Mouse (Mus musculus) MEL (cell line): Measurements from ENCODE around the gene Adat3. TPM values are rescaled to one million over a fixed set of nuclear protein-coding genes. Genes with fewer than 3 reads are reported as not detected.

Experiments
- DNase-seq: peaks from one replicate; pipeline ENCODE4 v3.0.0; 2011; ENCODE audit warnings: low read depth, low spot score
- H3K27ac ChIP-seq: 2 replicates; pipeline ENCODE4 v1.5.1; 2012; ENCODE audit warnings: low read depth, mild to moderate bottlenecking, control low read depth, low read length, moderate library complexity; ENCODE audit not compliant: control insufficient read depth
- H3K27me3 ChIP-seq, 2 experiments: fragments of 150-350 bp in 1 of 2; sonication (generic) in 1 of 2; 2 replicates each; pipeline ENCODE4 v1.6.1; 2012; ENCODE audit warnings: low read length in 2 of 2, mild to moderate bottlenecking in 2 of 2, improper control_type of control experiment in 1 of 2, moderate library complexity in 1 of 2; ENCODE audit not compliant: insufficient read depth in 2 of 2, control insufficient read depth in 1 of 2
- H3K36me3 ChIP-seq, 2 experiments: 2 replicates each; pipeline ENCODE4 v1.6.1; 2012 to 2014; ENCODE audit warnings: low read length in 2 of 2, improper control_type of control experiment in 1 of 2, inconsistent platforms in 1 of 2, mild to moderate bottlenecking in 1 of 2; ENCODE audit not compliant: insufficient read depth in 2 of 2, control insufficient read depth in 1 of 2
- H3K4me1 ChIP-seq, 2 experiments: fragments of 150-350 bp in 1 of 2; sonication (generic) in 1 of 2; 2 replicates each; pipeline ENCODE4 v1.6.1; 2012; ENCODE audit warnings: low read length in 2 of 2, improper control_type of control experiment in 1 of 2, mild to moderate bottlenecking in 1 of 2; ENCODE audit not compliant: insufficient read depth in 2 of 2, control insufficient read depth in 1 of 2
- H3K4me3 ChIP-seq, 2 experiments: fragments of 150-350 bp in 1 of 2; sonication (generic) in 1 of 2; 2 replicates each; pipeline ENCODE4 v1.5.1; 2012; ENCODE audit warnings: low read depth in 2 of 2, low read length in 2 of 2, mild to moderate bottlenecking in 2 of 2, moderate library complexity in 2 of 2, control low read depth in 1 of 2, improper control_type of control experiment in 1 of 2; ENCODE audit not compliant: control insufficient read depth in 1 of 2, insufficient read depth in 1 of 2
- H3K79me2 ChIP-seq: 2 replicates; pipeline ENCODE4 v1.6.1; 2012; ENCODE audit warnings: mild to moderate bottlenecking, low read length, moderate library complexity; ENCODE audit not compliant: control insufficient read depth, poor library complexity, insufficient read depth
- H3K9ac ChIP-seq: 2 replicates; pipeline ENCODE4 v1.6.1; 2012; ENCODE audit warnings: low read depth, mild to moderate bottlenecking, control low read depth, low read length, moderate library complexity; ENCODE audit not compliant: control insufficient read depth, poor library complexity, severe bottlenecking
- H3K9me3 ChIP-seq: fragments of 150-350 bp; sonication (generic); replicated peaks from 2 replicates; pipeline ENCODE4 v1.6.1; 2012; ENCODE audit warnings: mild to moderate bottlenecking, low read length, improper control_type of control experiment, moderate library complexity; ENCODE audit not compliant: insufficient read depth
- E2F4 ChIP-seq: IDR thresholded peaks from 2 replicates; pipeline ENCODE4 v1.6.1; 2011; ENCODE audit warnings: low read depth, low read length, improper control_type of control experiment, borderline replicate concordance
- ELF1 ChIP-seq: IDR thresholded peaks from 2 replicates; pipeline ENCODE4 v1.6.1; 2014; ENCODE audit warnings: low read depth, mild to moderate bottlenecking, inconsistent platforms, low read length, improper control_type of control experiment, moderate library complexity
- EP300 ChIP-seq, 2 experiments: IDR thresholded peaks; 2 replicates each; pipeline ENCODE4 v1.6.1; 2011; ENCODE audit warnings: improper control_type of control experiment in 2 of 2, low read length in 2 of 2, low read depth in 1 of 2, mild to moderate bottlenecking in 1 of 2
- ETS1 ChIP-seq: IDR thresholded peaks from 2 replicates; pipeline ENCODE4 v1.6.1; 2012; ENCODE audit warnings: low read depth, mild to moderate bottlenecking, inconsistent platforms, low read length, improper control_type of control experiment, moderate library complexity
- GATA1 ChIP-seq: IDR thresholded peaks from 2 replicates; pipeline ENCODE4 v1.6.1; 2011; ENCODE audit warnings: low read depth, low read length, improper control_type of control experiment
- HCFC1 ChIP-seq: IDR thresholded peaks from 2 replicates; pipeline ENCODE4 v1.6.1; 2012; ENCODE audit warnings: low read depth, mild to moderate bottlenecking, inconsistent platforms, low read length, improper control_type of control experiment, moderate library complexity
- JUND ChIP-seq: IDR thresholded peaks from 2 replicates; pipeline ENCODE4 v1.6.1; 2011; ENCODE audit warnings: low read depth, mild to moderate bottlenecking, improper control_type of control experiment, low read length
- MAX ChIP-seq: IDR thresholded peaks from 2 replicates; pipeline ENCODE4 v1.6.1; 2011; ENCODE audit warnings: low read length, improper control_type of control experiment
- MAZ ChIP-seq: IDR thresholded peaks from 2 replicates; pipeline ENCODE4 v1.6.1; 2012; ENCODE audit warnings: low read depth, mild to moderate bottlenecking, inconsistent platforms, low read length, improper control_type of control experiment
- MEF2A ChIP-seq: IDR thresholded peaks from 2 replicates; pipeline ENCODE4 v1.6.1; 2014; ENCODE audit warnings: low read depth, mild to moderate bottlenecking, inconsistent platforms, low read length, improper control_type of control experiment; ENCODE audit not compliant: poor library complexity, insufficient replicate concordance, severe bottlenecking; ENCODE audit errors: extremely low read depth
- MXI1 ChIP-seq: IDR thresholded peaks from 2 replicates; pipeline ENCODE4 v1.6.1; 2011; ENCODE audit warnings: mild to moderate bottlenecking, low read depth, low read length, improper control_type of control experiment
- MYC ChIP-seq: IDR thresholded peaks from 2 replicates; pipeline ENCODE4 v1.6.1; 2011; ENCODE audit warnings: low read depth, mild to moderate bottlenecking, low read length, improper control_type of control experiment, moderate library complexity
- NELFE ChIP-seq: IDR thresholded peaks from 2 replicates; pipeline ENCODE4 v1.6.1; 2011; ENCODE audit warnings: low read depth, low read length, improper control_type of control experiment
- POLR2A ChIP-seq, 2 experiments: IDR thresholded peaks; 2 replicates each; pipeline ENCODE4 v1.6.1; 2011 to 2012; ENCODE audit warnings: low read length in 2 of 2, mild to moderate bottlenecking in 2 of 2, control low read depth in 1 of 2, improper control_type of control experiment in 1 of 2, low read depth in 1 of 2, moderate library complexity in 1 of 2; ENCODE audit not compliant: control insufficient read depth in 1 of 2, insufficient read depth in 1 of 2, poor library complexity in 1 of 2
- SIN3A ChIP-seq: IDR thresholded peaks from 2 replicates; pipeline ENCODE4 v1.6.1; 2012; ENCODE audit warnings: low read length, improper control_type of control experiment, inconsistent platforms
- TBP ChIP-seq: IDR thresholded peaks from 2 replicates; pipeline ENCODE4 v1.8.0; 2011; ENCODE audit warnings: low read depth, low read length, improper control_type of control experiment
- polyA plus RNA-seq, 2 experiments: library from polyadenylated mRNA; stranded (reverse) in 1 of 2; unstranded in 1 of 2; fragments of >175 nt in 1 of 2; fragments of >200 nt in 1 of 2; gene quantifications; 2 replicates each; pipeline versions ENCODE4 v1.2.1 to v1.2.4; 2012; ENCODE audit warnings: low replicate concordance in 2 of 2, low read depth in 1 of 2; ENCODE audit not compliant: insufficient read length in 2 of 2, insufficient read depth in 1 of 2, missing spikeins in 1 of 2
- total RNA-seq: library from RNA; depleted of rRNA; stranded (reverse); fragments of 300-350 nt; gene quantifications from 2 replicates; pipeline ENCODE4 v1.2.3, GENCODE M21; 2012

The Adat3 gene
- total and polyA plus RNA-seq, 3 experiments: 7.4 to 7.7 TPM; not detected in 1

DNA sequence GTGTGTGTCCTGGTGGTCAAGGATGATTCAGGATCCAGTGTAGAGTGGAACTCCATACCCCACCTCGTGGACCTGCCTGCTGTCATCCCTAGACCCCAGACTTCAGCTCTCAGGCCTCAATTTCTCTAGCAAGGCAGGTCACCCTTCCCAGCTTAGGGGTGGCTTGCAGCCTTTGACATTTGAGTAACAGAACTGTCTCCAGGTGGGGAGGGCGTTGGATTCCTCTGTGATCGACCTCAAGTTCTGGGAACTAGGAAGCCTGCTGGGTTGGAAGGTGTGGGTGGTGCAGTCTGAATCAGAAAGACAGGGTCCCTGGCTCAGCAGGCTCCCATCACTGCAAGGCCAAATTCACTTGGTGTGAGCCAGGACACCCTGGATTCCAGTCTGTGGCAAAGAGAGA lies 27.8 kb upstream of the Adat3 start:
- H3K27ac ChIP-seq: no peak overlapping the region
- H3K4me1 ChIP-seq: peaks cover 18 to 63% of the 10 kb centered on the region in 2 experiments; a peak in 3 of 4 replicates
- peaks cover 73% of the 10 kb centered on the region for H3K79me2 ChIP-seq
- peak overlapping the region in 1 of 2 experiments; percentile 88; a peak in 2 of 4 replicates for H3K4me3 ChIP-seq
- TF ChIP-seq POLR2A (IDR thresholded peaks at IDR 0.05; ENCODE audit: control insufficient read depth in 1 of 2, insufficient read depth in 1 of 2, low read depth in 1 of 2, low read length in 2 of 2, poor library complexity in 1 of 2) (0 out of 4 replicates have a peak, but pooled peaks of 1 of the 2 experiments have one; percentile 13), GATA1 (no peak), JUND (no peak), ETS1 (no peak), E2F4 (no peak)
- peak overlapping the region; percentile 84 for H3K9ac ChIP-seq
- no peaks in the 10 kb centered on the region for H3K9me3 ChIP-seq
- H3K36me3 ChIP-seq: peaks cover 0 to 45% of the 10 kb centered on the region in 2 experiments; a peak in 2 of 4 replicates
- H3K27me3 ChIP-seq: no peaks in the 10 kb centered on the region
- DNase-seq: no peak

DNA sequence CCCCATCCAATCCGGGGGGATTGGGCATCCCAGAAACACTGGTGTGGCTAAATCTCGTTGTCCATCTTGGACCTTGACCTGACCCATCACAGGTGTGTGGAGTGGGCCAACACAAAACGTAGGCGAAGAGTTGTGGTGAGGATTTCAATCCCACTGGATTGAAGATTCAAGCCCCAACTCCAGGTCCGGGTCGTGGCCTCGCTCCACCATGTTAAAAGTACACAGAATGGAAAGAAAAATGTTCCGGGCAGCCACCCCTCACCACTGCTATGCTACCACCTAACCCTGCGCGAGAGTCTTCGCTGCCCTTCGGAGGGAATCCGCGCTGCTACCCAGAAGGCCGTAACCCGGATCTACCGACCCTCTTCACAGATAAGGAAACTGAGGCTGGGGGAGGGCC lies 26.8 kb upstream of the Adat3 start:
- no peak for DNase-seq
- peaks cover 0 to 39% of the 10 kb centered on the region in 2 experiments; a peak in 2 of 4 replicates for H3K36me3 ChIP-seq
- no peaks in the 10 kb centered on the region for H3K27me3 ChIP-seq
- H3K4me1 ChIP-seq: peaks cover 18 to 53% of the 10 kb centered on the region in 2 experiments; a peak in 3 of 4 replicates
- TF ChIP-seq GATA1 (peak; percentile 39; the same call in 1 of the 2 replicates), HCFC1 (peak; percentile 60), MEF2A (no peak), EP300 (IDR thresholded peaks at IDR 0.05; ENCODE audit: low read depth in 1 of 2, low read length in 2 of 2) (0 out of 4 replicates have a peak, but pooled peaks of 1 of the 2 experiments have one; percentile 6), ELF1 (peak; percentile 25; the same call in 1 of the 2 replicates)
- TF ChIP-seq, all 39 proteins: peak for 4
- H3K4me3 ChIP-seq: peak overlapping the region; percentile 88 to 94
- H3K9ac ChIP-seq: peak overlapping the region; percentile 84
- no peaks in the 10 kb centered on the region for H3K9me3 ChIP-seq
- peaks cover 63% of the 10 kb centered on the region for H3K79me2 ChIP-seq
- peak overlapping the region; percentile 70 for H3K27ac ChIP-seq

DNA sequence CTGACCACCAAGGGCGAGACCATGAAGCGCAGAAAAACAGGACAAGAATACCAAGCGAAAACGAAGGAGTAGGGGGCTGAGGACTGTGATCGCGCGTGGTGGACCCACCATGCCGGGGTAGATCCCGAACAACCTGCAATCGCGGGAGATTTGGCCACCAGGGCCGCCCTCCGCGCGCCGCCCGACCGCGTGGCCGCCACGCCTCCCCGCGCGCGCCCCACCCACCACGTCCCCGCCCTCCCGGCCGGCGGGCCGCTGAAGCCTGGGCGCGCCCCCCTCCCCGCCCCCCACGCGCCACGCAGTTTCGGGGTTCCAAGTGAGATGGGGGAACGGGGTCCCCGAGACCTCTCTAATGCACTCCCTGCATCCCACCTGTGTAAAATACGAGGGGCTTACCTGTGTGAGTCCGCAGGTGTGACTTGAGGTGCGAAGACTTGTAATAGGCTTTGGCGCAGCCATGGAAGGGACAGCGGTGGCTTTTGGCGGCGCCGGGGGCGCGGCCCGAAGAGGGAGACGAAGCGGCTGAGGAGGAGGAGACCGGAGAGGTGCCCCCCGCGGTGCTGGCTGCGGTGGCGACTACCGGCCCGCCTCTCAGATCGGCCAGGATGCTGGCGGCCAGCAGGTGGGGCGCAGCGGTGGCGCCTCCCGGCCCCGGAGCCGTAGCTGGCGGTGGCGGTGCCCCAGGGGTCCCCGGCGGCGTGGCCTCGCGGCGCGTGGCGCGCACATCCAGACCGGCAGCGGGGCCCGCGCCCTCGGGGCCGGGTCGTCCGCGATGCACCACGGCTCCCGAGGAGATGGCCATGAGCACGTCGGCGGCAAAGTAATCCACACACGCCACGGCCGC lies 26.1 kb upstream of the Adat3 start:
- TF ChIP-seq TBP (no peak), POLR2A (IDR thresholded peaks at IDR 0.05; ENCODE audit: control insufficient read depth in 1 of 2, insufficient read depth in 1 of 2, low read depth in 1 of 2, low read length in 2 of 2, poor library complexity in 1 of 2) (peak; percentile 33 to 60; a peak in 2 of 4 replicates), MXI1 (peak; percentile 91), MYC (peak; percentile 90), SIN3A (peak; percentile 85), NELFE (peak; percentile 32; the same call in 1 of the 2 replicates), MAX (peak; percentile 68; the same call in 1 of the 2 replicates), MAZ (no peak; the same call in 1 of the 2 replicates)
- H3K27me3 ChIP-seq: no peaks in the 10 kb centered on the region
- H3K27ac ChIP-seq: peak overlapping the region; percentile 78

More for the DNA sequence above, 26.1 kb upstream of the Adat3 start:
- peak; percentile 79 for DNase-seq
- H3K4me1 ChIP-seq: peaks cover 18 to 47% of the 10 kb centered on the region in 2 experiments; a peak in 3 of 4 replicates
- H3K36me3 ChIP-seq: peaks cover 0 to 36% of the 10 kb centered on the region in 2 experiments; a peak in 2 of 4 replicates
- H3K4me3 ChIP-seq: peak overlapping the region; percentile 88 to 94
- H3K9me3 ChIP-seq: no peaks in the 10 kb centered on the region
- peak overlapping the region; percentile 93 for H3K9ac ChIP-seq
- H3K79me2 ChIP-seq: peaks cover 56% of the 10 kb centered on the region
